Mouse (Mus musculus) liver, postnatal 0 days (tissue): Measurements from ENCODE around the gene Ptprn. TPM values are rescaled to one million over a fixed set of nuclear protein-coding genes. Genes with fewer than 3 reads are reported as not detected.
"Not testable (repeated sequence)": the region's sequence is repeated elsewhere in the genome, so short reads cannot be mapped to it uniquely, and the experiment has no call there.

ENCODE experiments used
- ATAC-seq: fragments of 200-750 bp; cut with Nextera tagmentation; 2 replicates; pipeline ENCODE4 v1.8.0; 2017; ENCODE audit warnings: mild to moderate bottlenecking, moderate library complexity
- DNase-seq: peaks from one replicate; pipeline ENCODE4 v3.0.0-alpha.2; 2016
- H3K27ac ChIP-seq: fragments of 300-500 bp; sonication (generic); 2 replicates; pipeline ENCODE4 v1.5.1; 2014; ENCODE audit warnings: antibody characterized with exemption, moderate library complexity, mild to moderate bottlenecking, low read depth
- H3K27me3 ChIP-seq: fragments of 300-500 bp; sonication (generic); 2 replicates; pipeline ENCODE4 v1.6.1; 2014; ENCODE audit warnings: low read length, control low read depth, mixed read lengths; ENCODE audit not compliant: insufficient read depth
- H3K36me3 ChIP-seq: fragments of 300-500 bp; sonication (generic); replicated peaks from 2 replicates; pipeline ENCODE4 v1.6.1; 2014; ENCODE audit warnings: mild to moderate bottlenecking, control low read depth, low read length, moderate library complexity, mixed read lengths; ENCODE audit not compliant: insufficient read depth
- H3K4me1 ChIP-seq: fragments of 300-500 bp; sonication (generic); 2 replicates; pipeline ENCODE4 v1.6.1; 2014; ENCODE audit warnings: antibody characterized with exemption, mild to moderate bottlenecking, control low read depth; ENCODE audit not compliant: insufficient read depth
- H3K4me2 ChIP-seq: fragments of 300-500 bp; sonication (generic); 2 replicates; pipeline ENCODE4 v1.6.1; 2014; ENCODE audit warnings: low read depth, mild to moderate bottlenecking, low read length, moderate library complexity, mixed read lengths
- H3K4me3 ChIP-seq: fragments of 300-500 bp; sonication (generic); 2 replicates; pipeline ENCODE4 v1.5.1; 2014; ENCODE audit warnings: low read depth, low read length
- H3K9ac ChIP-seq: fragments of 300-500 bp; sonication (generic); replicated peaks from 2 replicates; pipeline ENCODE4 v1.6.1; 2014; ENCODE audit warnings: mild to moderate bottlenecking, moderate library complexity
- H3K9me3 ChIP-seq: fragments of 300-500 bp; sonication (generic); 2 replicates; pipeline ENCODE4 v1.6.1; 2016; ENCODE audit warnings: mild to moderate bottlenecking, control low read depth, low read length, mixed read lengths
- CTCF ChIP-seq: sonication (generic); IDR thresholded peaks from 2 replicates; pipeline ENCODE4 v1.5.1; 2016; ENCODE audit warnings: antibody characterized with exemption, low read depth
- EP300 ChIP-seq: IDR thresholded peaks from 2 replicates; pipeline ENCODE4 v1.6.1; 2016; ENCODE audit warnings: antibody characterized with exemption, low read depth, mild to moderate bottlenecking
- WGBS: fragments of 180-500 bp; shearing (Covaris S2); extraction: QIAGEN DNeasy Blood & Tissue Kit; methylation state at CpG from one replicate; pipeline ENCODE4 v1.1.7; 2014; ENCODE audit not compliant: insufficient replicate concordance; 5-methylcytosine and 5-hydroxymethylcytosine counted together
- polyA plus RNA-seq: library from polyadenylated mRNA; unstranded; fragments of >200 nt; fragmentation: Nextera tagmentation; extraction: Ambion mirVana; gene quantifications from 2 replicates; pipeline ENCODE4 v1.2.1, GENCODE M21; 2015

Gene Ptprn
- polyA plus RNA-seq, 1 experiment from 2014 or later = 0.09 TPM

DNA sequence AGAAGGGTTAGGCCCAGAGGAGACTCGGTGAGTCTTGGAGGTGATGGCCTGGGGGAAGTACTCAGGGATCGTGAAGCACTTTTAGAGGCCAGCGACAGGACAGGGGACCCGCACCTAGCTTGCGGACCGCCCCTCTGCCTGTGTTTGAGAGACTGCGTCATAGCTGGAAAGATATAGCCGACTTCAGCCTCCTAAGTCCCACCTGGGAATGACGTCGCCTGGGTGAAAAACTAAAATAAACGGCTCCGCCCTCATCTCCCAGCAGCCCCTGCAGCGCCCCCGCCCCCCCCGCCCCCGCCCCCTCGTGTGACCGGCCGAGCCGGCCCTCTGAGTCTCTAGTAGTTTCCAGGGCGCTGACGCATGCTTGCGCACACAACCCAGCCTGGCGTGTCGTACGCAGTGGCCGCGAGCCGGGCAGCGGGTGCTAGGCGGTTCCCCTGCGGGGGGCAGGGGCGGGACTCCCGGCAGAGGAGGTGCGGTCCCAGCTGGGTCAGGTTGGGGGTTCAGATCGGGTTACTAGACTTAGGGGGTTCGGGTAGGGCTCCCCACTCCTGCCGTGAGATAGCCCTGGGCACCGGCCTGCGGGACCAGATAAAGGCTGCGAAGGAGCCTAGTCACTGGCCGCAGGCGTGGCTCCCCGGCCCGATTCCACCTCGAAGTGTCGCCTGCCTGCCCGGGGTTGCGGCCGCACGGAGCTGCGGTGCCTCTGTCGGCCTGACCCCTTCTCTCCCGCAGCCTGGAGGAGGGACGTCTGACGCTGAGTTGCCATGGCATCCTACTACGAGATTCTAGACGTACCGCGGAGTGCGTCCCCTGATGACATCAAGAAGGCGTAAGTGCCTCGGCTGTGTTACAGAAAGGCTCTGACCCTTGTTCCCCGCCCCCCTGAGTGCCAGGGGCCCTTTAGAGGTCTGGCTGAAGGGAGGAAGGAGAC is 27.9 kb downstream of the Ptprn start, which contains the start of gene Dnajb2:
TSS of gene Dnajb2 (plus strand) at position 290 of the 934 bp plus-strand sequence.
- Histone ChIP-seq H3K4me1 (peaks cover 15% of the 10 kb centered on the region), H3K27ac (peak within 1 kb of the TSS; percentile 97), H3K27me3 (no peaks in the 10 kb centered on the region), H3K4me3 (peak within 1 kb of the TSS; percentile 56), H3K9me3 (no peaks in the 10 kb centered on the region), H3K36me3 (peaks cover 21% of the 10 kb centered on the region), H3K4me2 (peak within 1 kb of the TSS; percentile 92), H3K9ac (peak within 1 kb of the TSS; percentile 79)
- ATAC-seq (peak; percentile 92), DNase-seq (peak; percentile 92)
- TF ChIP-seq CTCF (0 out of 2 replicates have a peak, but pooled peaks have one; percentile 13), EP300 (peak; percentile 95)
- 1% methylated on average over 64 of the region's 64 CpGs for WGBS

DNA sequence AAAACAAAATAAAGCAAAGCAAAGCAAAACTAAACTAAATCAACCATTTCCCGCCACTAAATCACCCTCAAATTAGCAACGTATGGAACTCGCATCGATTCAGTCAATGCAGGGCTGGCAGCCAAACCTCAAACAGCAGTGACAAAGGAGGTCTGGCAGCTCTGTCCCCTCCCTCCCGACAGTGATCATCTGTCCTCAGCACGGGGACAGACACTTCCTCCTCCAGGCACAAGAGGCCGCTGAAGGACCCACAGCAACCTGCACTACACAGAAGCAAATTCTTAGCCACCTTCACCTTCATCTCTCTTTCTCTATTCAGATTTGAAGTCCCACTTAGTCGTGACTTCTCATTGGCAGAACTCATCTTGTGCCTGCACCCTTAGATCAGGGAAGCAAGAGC is 29.7 kb downstream of the Ptprn start:
- Histone ChIP-seq H3K4me1 (peaks cover 20% of the 10 kb centered on the region), H3K4me3 (no peak overlapping the region), H3K27me3 (no peaks in the 10 kb centered on the region), H3K36me3 (peaks cover 8% of the 10 kb centered on the region; the same call in 1 of the 2 replicates), H3K9me3 (no peaks in the 10 kb centered on the region), H3K9ac (no peak overlapping the region), H3K27ac (no peak overlapping the region), H3K4me2 (no peak overlapping the region)
- TF ChIP-seq EP300 (no peak), CTCF (peak; percentile 94)
- 0 out of 2 replicates have a peak, but pooled peaks have one; percentile 7 for ATAC-seq
- 1% methylated on average over 8 of the region's 8 CpGs for WGBS
- DNase-seq = peak; percentile 80

DNA sequence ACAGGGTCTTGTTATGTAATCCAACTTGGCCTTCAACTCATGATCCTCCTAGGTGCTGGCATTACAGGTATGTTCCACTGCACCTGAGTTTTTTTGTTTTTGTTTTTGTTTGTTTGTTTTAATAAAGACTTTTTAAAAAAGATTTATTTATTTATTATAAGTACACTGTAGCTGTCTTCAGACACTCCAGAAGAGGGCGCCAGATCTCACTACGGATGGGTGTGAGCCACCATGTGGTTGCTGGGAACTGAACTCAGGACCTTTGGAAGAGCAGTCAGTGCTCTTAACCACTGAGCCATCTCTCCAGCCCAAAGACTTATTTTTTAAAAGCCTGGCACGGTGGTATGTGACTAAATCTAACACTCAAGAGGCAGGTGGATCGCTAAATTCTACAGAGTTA is 31.8 kb downstream of the Ptprn start:
- not testable (repeated sequence) for ATAC-seq, H3K36me3 ChIP-seq, H3K4me3 ChIP-seq, DNase-seq, H3K27ac ChIP-seq, H3K27me3 ChIP-seq, H3K9me3 ChIP-seq, H3K9ac ChIP-seq, H3K4me2 ChIP-seq
- peak; percentile 44 for TF ChIP-seq CTCF
- peaks cover 21% of the 10 kb centered on the region for H3K4me1 ChIP-seq
- WGBS = 71% methylated on average over 4 of the region's 4 CpGs

DNA sequence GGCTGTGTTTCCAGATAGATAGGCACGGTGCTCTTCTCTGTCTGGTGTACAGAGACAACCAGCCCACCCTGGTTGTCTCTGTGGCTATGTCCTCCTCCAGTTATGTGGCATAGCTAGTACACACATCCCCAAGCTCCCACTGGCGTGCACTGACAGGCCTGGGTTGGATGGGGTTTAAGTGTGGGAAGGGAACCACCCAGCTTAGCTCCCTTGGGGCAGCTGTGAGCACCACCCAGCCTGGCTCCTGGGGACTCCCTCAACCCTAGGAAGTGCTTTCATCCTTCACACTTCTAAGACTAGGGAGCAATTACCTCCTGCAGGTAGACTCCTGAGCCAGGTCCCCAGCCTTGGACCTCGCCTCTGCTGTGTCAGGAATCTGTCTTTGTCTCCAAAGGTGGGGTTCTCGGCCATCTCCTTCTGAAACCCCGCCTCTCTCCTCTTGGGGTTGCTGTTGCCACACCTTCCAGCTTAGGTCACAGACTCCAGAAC is 32.6 kb downstream of the Ptprn start, which contains the start of gene A630095N17Rik:
TSS of gene A630095N17Rik (minus strand) at position 439 of the 489 bp plus-strand sequence.
- TF ChIP-seq EP300 = no peak
- no peak for TF ChIP-seq CTCF
- H3K4me2 ChIP-seq = no peak within 1 kb of the TSS
- H3K36me3 ChIP-seq = no peaks in the 10 kb centered on the region
- H3K9ac ChIP-seq = no peak within 1 kb of the TSS
- H3K27me3 ChIP-seq = no peaks in the 10 kb centered on the region
- no peaks in the 10 kb centered on the region for H3K9me3 ChIP-seq
- no peak within 1 kb of the TSS for H3K4me3 ChIP-seq
- ATAC-seq (no peak), DNase-seq (no peak)
- peaks cover 15% of the 10 kb centered on the region for H3K4me1 ChIP-seq
- WGBS = 73% methylated on average over 5 of the region's 5 CpGs
- H3K27ac ChIP-seq = no peak within 1 kb of the TSS

DNA sequence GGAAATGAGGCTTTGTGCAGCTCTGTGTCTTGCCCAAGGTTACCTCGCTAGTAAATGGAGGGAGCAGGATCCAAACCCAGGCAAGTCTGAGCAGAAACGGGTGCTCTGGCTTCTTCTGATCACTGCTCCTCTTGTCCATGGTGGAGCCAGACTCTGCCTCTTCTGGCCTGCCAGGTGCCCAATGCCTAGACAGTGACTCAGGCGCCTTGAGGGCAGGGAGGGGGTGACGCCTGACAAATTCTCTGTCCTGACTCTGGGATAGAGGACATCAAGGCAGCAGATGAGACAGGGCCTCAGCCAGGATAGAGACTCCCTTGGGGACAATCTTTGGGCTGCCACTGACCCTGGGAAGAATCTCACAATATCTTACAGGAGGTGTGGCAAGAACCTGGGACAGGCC is 33.1 kb downstream of the Ptprn start:
- Histone ChIP-seq H3K9me3 (no peaks in the 10 kb centered on the region), H3K27me3 (no peaks in the 10 kb centered on the region), H3K27ac (no peak overlapping the region), H3K4me1 (peaks cover 17% of the 10 kb centered on the region), H3K4me2 (no peak overlapping the region), H3K36me3 (no peaks in the 10 kb centered on the region), H3K9ac (no peak overlapping the region), H3K4me3 (no peak overlapping the region)
- TF ChIP-seq EP300 (no peak), CTCF (no peak)
- WGBS = 71% methylated on average over 4 of the region's 4 CpGs
- DNase-seq (no peak), ATAC-seq (no peak)

DNA sequence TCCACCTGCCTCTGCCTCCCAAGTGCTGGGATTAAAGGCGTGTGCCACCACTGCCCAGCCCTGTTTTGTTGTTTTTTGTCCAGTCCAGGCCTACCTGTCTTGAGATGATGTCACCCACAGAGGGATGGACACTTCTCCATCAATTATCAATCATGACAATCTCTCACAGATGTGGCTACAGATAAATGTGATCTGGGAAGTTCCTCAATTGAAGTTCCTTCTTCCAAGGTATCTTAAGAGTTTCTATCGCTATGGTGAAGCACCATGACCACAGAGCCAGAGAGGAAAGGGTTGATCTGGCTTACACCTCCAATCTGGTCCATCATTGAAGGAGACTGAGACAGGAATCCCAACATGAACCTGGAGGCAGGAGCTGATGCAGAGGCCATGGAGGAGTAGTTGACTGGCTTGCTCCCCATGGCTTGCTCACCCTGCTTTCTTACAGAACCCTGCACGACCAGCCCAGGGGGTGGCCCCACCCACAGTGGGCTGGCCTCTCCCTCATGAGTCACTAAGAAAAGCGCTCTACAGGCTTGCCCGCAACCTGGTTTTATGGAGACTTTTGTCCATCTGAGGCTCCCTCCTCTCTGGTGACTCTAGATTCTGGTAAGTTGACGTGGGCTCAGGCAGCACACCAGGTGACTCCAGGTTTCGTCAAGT is 33.8 kb downstream of the Ptprn start:
- 63% methylated on average over 7 of the region's 7 CpGs for WGBS
- ATAC-seq (no peak), DNase-seq (peak; percentile 18)
- Histone ChIP-seq H3K4me2 (no peak overlapping the region), H3K4me3 (no peak overlapping the region), H3K27ac (no peak overlapping the region), H3K36me3 (no peaks in the 10 kb centered on the region), H3K9ac (no peak overlapping the region), H3K4me1 (peaks cover 13% of the 10 kb centered on the region; the same call in 1 of the 2 replicates), H3K27me3 (no peaks in the 10 kb centered on the region), H3K9me3 (no peaks in the 10 kb centered on the region)
- no peak for TF ChIP-seq EP300
- TF ChIP-seq CTCF = no peak
